Mouse (Mus musculus) olfactory bulb, adult 2 months (tissue): ENCODE data around the gene Pkp4. TPM values are rescaled to one million over a fixed set of nuclear protein-coding genes. Genes with fewer than 3 reads are reported as not detected.
"Not testable (repeated sequence)": the region's sequence is repeated elsewhere in the genome, so short reads cannot be mapped to it uniquely, and the experiment has no call there.

ENCODE experiments used
- H3K27ac ChIP-seq: fragments of 200-500 bp; 2 replicates; pipeline ENCODE4 v1.5.1; 2012; ENCODE audit warnings: low read depth, low read length; ENCODE audit not compliant: insufficient read depth
- H3K4me1 ChIP-seq: fragments of 200-500 bp; 2 replicates; pipeline ENCODE4 v1.6.1; 2012; ENCODE audit warnings: low read length; ENCODE audit not compliant: control insufficient read depth, insufficient read depth
- H3K4me3 ChIP-seq: fragments of 200-500 bp; 2 replicates; pipeline ENCODE4 v1.5.1; 2012; ENCODE audit warnings: mild to moderate bottlenecking, low read depth, low read length, moderate library complexity; ENCODE audit not compliant: insufficient read depth
- CTCF ChIP-seq: fragments of 200-500 bp; IDR thresholded peaks from 2 replicates; pipeline ENCODE4 v1.5.1; 2012; ENCODE audit warnings: low read depth, mild to moderate bottlenecking, low read length, moderate library complexity; ENCODE audit not compliant: insufficient read depth
- POLR2A ChIP-seq: fragments of 200-500 bp; IDR thresholded peaks from 2 replicates; pipeline ENCODE4 v1.6.1; 2012; ENCODE audit warnings: mild to moderate bottlenecking, low read depth, low read length, moderate library complexity; ENCODE audit not compliant: insufficient read depth
- WGBS: fragments of 180-500 bp; shearing (Covaris S2); methylation state at CpG from one replicate; pipeline ENCODE4 v1.1.7; 2018; 5-methylcytosine and 5-hydroxymethylcytosine counted together
- polyA plus RNA-seq: library from polyadenylated mRNA; stranded (reverse); fragments of >200 nt; gene quantifications from 2 replicates; pipeline ENCODE4 v1.2.4, GENCODE M21; 2012; ENCODE audit warnings: low replicate concordance; ENCODE audit not compliant: missing spikeins, insufficient read depth, insufficient read length

The Pkp4 gene
- polyA plus RNA-seq, 1 experiment, result 318 TPM

GRCm38 (mm10) chr2:59394651-59395050 lies 234.0 kb downstream of the Pkp4 start:
- no peak overlapping the region for H3K4me3 ChIP-seq
- no peaks in the 10 kb centered on the region for H3K4me1 ChIP-seq
- TF ChIP-seq POLR2A (no peak), CTCF (no peak)
- no peak overlapping the region for H3K27ac ChIP-seq
- WGBS, result 98% methylated on average over 4 of the region's 4 CpGs

GRCm38 (mm10) chr2:59395160-59395650 lies 234.6 kb downstream of the Pkp4 start:
- not testable (repeated sequence) for H3K4me1 ChIP-seq, H3K4me3 ChIP-seq, H3K27ac ChIP-seq
- WGBS, result 56% methylated on average over 1 of the region's 1 CpGs

GRCm38 (mm10) chr2:59396555-59396954 lies 235.9 kb downstream of the Pkp4 start:
- TF ChIP-seq CTCF (no peak), POLR2A (no peak)
- WGBS, result 83% methylated on average over 1 of the region's 1 CpGs
- Histone ChIP-seq H3K4me1 (no peaks in the 10 kb centered on the region), H3K27ac (no peak overlapping the region), H3K4me3 (no peak overlapping the region)

GRCm38 (mm10) chr2:59397531-59397930 lies 236.9 kb downstream of the Pkp4 start:
- no peak for TF ChIP-seq CTCF
- no peak for TF ChIP-seq POLR2A
- peaks cover 2% of the 10 kb centered on the region; the same call in 1 of the 2 replicates for H3K4me1 ChIP-seq
- no peak overlapping the region for H3K27ac ChIP-seq
- H3K4me3 ChIP-seq, result no peak overlapping the region

GRCm38 (mm10) chr2:59400901-59401378 lies 240.3 kb downstream of the Pkp4 start:
- Histone ChIP-seq H3K27ac (no peak overlapping the region), H3K4me3 (no peak overlapping the region)
- 64% methylated on average over 2 of the region's 2 CpGs for WGBS

GRCm38 (mm10) chr2:59401841-59402461 lies 241.3 kb downstream of the Pkp4 start:
- H3K4me1 ChIP-seq, result peaks cover 10% of the 10 kb centered on the region
- 79% methylated on average over 8 of the region's 8 CpGs for WGBS
- no peak overlapping the region for H3K4me3 ChIP-seq
- H3K27ac ChIP-seq, result 0 out of 2 replicates have a peak overlapping the region, but pooled peaks have one; percentile 8
- no peak for TF ChIP-seq CTCF
- no peak for TF ChIP-seq POLR2A

More at GRCm38 (mm10) chr2:59400901-59401378, 240.3 kb downstream of the Pkp4 start:
- no peak for TF ChIP-seq CTCF
- H3K4me1 ChIP-seq, result peaks cover 10% of the 10 kb centered on the region

GRCm38 (mm10) chr2:59404022-59404421 lies 243.4 kb downstream of the Pkp4 start:
- H3K4me1 ChIP-seq, result peaks cover 10% of the 10 kb centered on the region
- H3K4me3 ChIP-seq, result no peak overlapping the region
- WGBS, result 45% methylated on average over 8 of the region's 8 CpGs
- TF ChIP-seq CTCF (no peak), POLR2A (no peak)
- no peak overlapping the region for H3K27ac ChIP-seq

Other genes with a start within 250 kb of the Pkp4 start
- gene Ccdc148, start 167 bp upstream of the Pkp4 start, polyA plus RNA-seq, result not detected in 2 replicates